Mouse (Mus musculus): ENCODE results near the gene Lss. TPM values are rescaled to one million over a fixed set of nuclear protein-coding genes. Genes with fewer than 3 reads are reported as not detected.

Lss gene
- polyA plus RNA-seq, 1 experiment from 2014 or later = 9.5 TPM

Other genes with a start within 250 kb of the Lss start
- 7.5 and 8.1 TPM in 2 replicates for gene Dip2a, start 186.3 kb upstream of the Lss start, polyA plus RNA-seq (2015; fragmentation: Nextera tagmentation; extraction: Ambion mirVana)
- 1.8 TPM in 1 of 2 replicates, not detected in the other for gene AC141477.1, start 91.1 kb upstream of the Lss start, polyA plus RNA-seq (2015; fragmentation: Nextera tagmentation; extraction: Ambion mirVana)
- gene Pcnt, start 88.8 kb upstream of the Lss start, polyA plus RNA-seq (2015; fragmentation: Nextera tagmentation; extraction: Ambion mirVana) = 9.6 and 9.7 TPM in 2 replicates
- gene 2610028H24Rik, start 82.5 kb upstream of the Lss start, polyA plus RNA-seq (2015; fragmentation: Nextera tagmentation; extraction: Ambion mirVana) = not detected in 2 replicates
- 32.1 and 32.8 TPM in 2 replicates for gene Mcm3ap, start 62.7 kb upstream of the Lss start, polyA plus RNA-seq (2015; fragmentation: Nextera tagmentation; extraction: Ambion mirVana)
- 4.8 and 5.2 TPM in 2 replicates for gene Ybey, start 62.5 kb upstream of the Lss start, polyA plus RNA-seq (2015; fragmentation: Nextera tagmentation; extraction: Ambion mirVana)
- gene Spatc1l, start 30.7 kb downstream of the Lss start, polyA plus RNA-seq (2015; fragmentation: Nextera tagmentation; extraction: Ambion mirVana) = not detected in 2 replicates
- 3.0 and 3.6 TPM in 2 replicates for gene Ftcd, start 44.1 kb downstream of the Lss start, polyA plus RNA-seq (2015; fragmentation: Nextera tagmentation; extraction: Ambion mirVana)
- 47.1 and 51.6 TPM in 2 replicates for gene Col6a2, start 92.0 kb downstream of the Lss start, polyA plus RNA-seq (2015; fragmentation: Nextera tagmentation; extraction: Ambion mirVana)
- 49.6 and 55.5 TPM in 2 replicates for gene Col6a1, start 194.6 kb downstream of the Lss start, polyA plus RNA-seq (2015; fragmentation: Nextera tagmentation; extraction: Ambion mirVana)

Data from heart, embryonic 13.5 days (tissue).